22 mouse cellular contexts compared by ENCODE assay signal in the genomic region with DNA sequence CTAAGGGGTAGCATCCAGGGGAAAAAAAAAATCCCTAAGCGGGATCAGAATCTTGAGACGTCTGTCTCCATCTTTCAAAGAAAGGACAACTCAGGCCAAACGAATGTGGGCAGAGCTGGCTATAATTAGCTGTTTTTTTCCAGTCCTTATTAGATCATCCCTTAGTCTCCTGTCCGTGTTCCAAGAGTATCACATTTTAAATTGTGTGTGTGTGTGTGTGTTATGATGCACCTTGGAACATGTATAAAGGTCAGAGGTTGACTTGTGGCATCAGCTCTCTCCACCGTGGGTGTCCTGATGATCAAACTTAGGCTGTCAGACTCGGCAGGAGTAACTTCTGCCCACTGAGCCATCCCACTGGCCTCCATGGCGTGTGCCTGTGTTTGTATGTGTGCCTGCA. TPM values are rescaled to one million over a fixed set of nuclear protein-coding genes. Genes with fewer than 3 reads are reported as not detected.
DNase-seq lines count a peak whose midpoint lies in the region; TF ChIP-seq lines count a peak whose summit lies in the region.
"Had no signal": no experiment of that assay in that cellular context is flagged by ENCODE, and none has a peak within 500 bp of the region (broad histone marks: within the 10 kb centered on the region; RNA-seq: fewer than 3 reads in every experiment).

No protein-coding gene starts in this region.

- peaks cover 4% of the 10 kb centered on the region for H3K4me1 ChIP-seq in testis, adult 2 months (ENCODE audit: control insufficient read depth, insufficient read depth, low read length)

- no peaks in the 10 kb centered on the region for H3K36me3 ChIP-seq in testis, adult 2 months (ENCODE audit: control insufficient read depth, insufficient read depth, low read length)
- H3K36me3 ChIP-seq: embryonic facial prominence, embryonic 10.5 days; embryonic facial prominence, embryonic 12.5 days; forebrain, embryonic 15.5 days; G1E had no signal

- H3K27me3 ChIP-seq in testis, adult 2 months (ENCODE audit: control insufficient read depth, insufficient read depth, low read length) = no peaks in the 10 kb centered on the region
- H3K27me3 ChIP-seq: CH12.LX; embryonic facial prominence, embryonic 12.5 days; forebrain, embryonic 15.5 days; Patski had no signal

- intact Hi-C loops in gastrocnemius, postnatal 14 days (cut with DNase I; ENCODE audit: low total_unique reads) = no loop called here

- no peak for TF ChIP-seq POLR2A in testis, adult 2 months (IDR thresholded peaks at IDR 0.05; ENCODE audit: control insufficient read depth, low read depth, low read length)

- H3K4me3 ChIP-seq in testis, adult 2 months (ENCODE audit: control insufficient read depth, low read depth, low read length) = 0 out of 2 replicates have a peak overlapping the region, but pooled peaks have one; percentile 8
- H3K4me3 ChIP-seq: embryonic facial prominence, embryonic 10.5 days; embryonic facial prominence, embryonic 12.5 days; forebrain, embryonic 13.5 days; forebrain, embryonic 15.5 days had no signal

- H3K27ac ChIP-seq in testis, adult 2 months (ENCODE audit: control insufficient read depth, insufficient read depth, low read depth, low read length) = no peak overlapping the region
- H3K27ac ChIP-seq: embryonic facial prominence, embryonic 10.5 days; embryonic facial prominence, embryonic 12.5 days; forebrain, embryonic 13.5 days; forebrain, embryonic 15.5 days had no signal

- no peak for TF ChIP-seq CTCF in testis, adult 2 months (IDR thresholded peaks at IDR 0.05; ENCODE audit: control insufficient read depth, insufficient read depth, insufficient replicate concordance, low read depth, low read length)

- peak; percentile 63 for DNase-seq in gastrocnemius, adult 18-20 months (ENCODE audit: low spot score)
- DNase-seq in gastrocnemius, postnatal 14 days = no peak
- DNase-seq in gastrocnemius, postnatal 25 days = peak; percentile 33
- no peak for DNase-seq in gastrocnemius, postnatal 4 days (ENCODE audit: low spot score in 2 of 2)
- no peak for DNase-seq in testis, postnatal 14 days (ENCODE audit: low spot score)
- DNase-seq: adrenal gland, adult 8-10 months; adrenal gland, postnatal 14 days; adrenal gland, postnatal 36 days; B cell, adult 2 months; cerebellum, adult 11-12 months; cerebellum, adult 2 months; cerebellum, adult 9-10 months; cerebellum, postnatal 10 days; cerebellum, postnatal 25 days had no signal

RNA-seq across cellular contexts. Expression of gene Nup153, which starts 11.7 kb away (rescaled TPM):
- total RNA-seq in gastrocnemius, adult 18-20 months (2021) = 10 to 100 TPM; 40.1 to 41.3 TPM
- 10 to 100 TPM; 24.6 to 28.2 TPM for total RNA-seq in gastrocnemius, postnatal 14 days (2021)
- total RNA-seq in gastrocnemius, postnatal 25 days (2021) = 10 to 100 TPM; 31.3 to 40.2 TPM
- 10 to 100 TPM; 51.6 to 66.3 TPM for total RNA-seq in gastrocnemius, postnatal 4 days (2021)
- 238 and 272 TPM in 2 replicates for polyA plus RNA-seq in testis, adult 2 months (2012; rRNA removed)

Comparison
In these comparisons a context has a peak if more than half of its experiments do, and no peak if none do; other contexts are left out.
1. DNase-seq: peak in gastrocnemius, adult 18-20 months (single experiment) and gastrocnemius, postnatal 25 days (single experiment); none in gastrocnemius, postnatal 14 days (single experiment), gastrocnemius, postnatal 4 days (0 of 2) and testis, postnatal 14 days (single experiment).